Mouse (Mus musculus) CH12F3 (cell line): ENCODE results near the gene Eef1e1.
"Not testable (repeated sequence)": the region's sequence is repeated elsewhere in the genome, so short reads cannot be mapped to it uniquely, and the experiment has no call there.

Experiments used
- in situ Hi-C: fragments of 300-500 bp; cut with MboI; formaldehyde crosslinking; loops from 2 replicates; pipeline ENCODE4 v1.14.3; 2020; ENCODE audit warnings: low sequenced_read_pairs

Eef1e1 gene

GRCm38 (mm10) chr13:38658528-38659280 is at the start of gene Eef1e1:
Eef1e1 (minus strand) TSS chr13:38659058.
- in situ Hi-C loops: no loop called here

GRCm38 (mm10) chr13:38690845-38691244 is 32.0 kb upstream of the Eef1e1 start:
- in situ Hi-C loops: no loop called here

- in situ Hi-C loops: no loop called here
These were observed 31.2 kb upstream of the Eef1e1 start for GRCm38 (mm10) chr13:38690028-38690427.

- in situ Hi-C loops: no loop called here
These were observed 29.9 kb upstream of the Eef1e1 start for GRCm38 (mm10) chr13:38688761-38689160.

GRCm38 (mm10) chr13:38672336-38672735 is 13.5 kb upstream of the Eef1e1 start:
- in situ Hi-C loops: no loop called here

GRCm38 (mm10) chr13:38671451-38671850 is 12.6 kb upstream of the Eef1e1 start:
- in situ Hi-C loops: not testable (repeated sequence)

GRCm38 (mm10) chr13:38670051-38670450 is 11.2 kb upstream of the Eef1e1 start:
- in situ Hi-C loops: no loop called here

GRCm38 (mm10) chr13:38668514-38668913 is 9.7 kb upstream of the Eef1e1 start:
- in situ Hi-C loops: no loop called here

- in situ Hi-C loops: no loop called here
These were observed 5.9 kb upstream of the Eef1e1 start for GRCm38 (mm10) chr13:38664753-38665152.

- in situ Hi-C loops: no loop called here
These were observed 772 bp upstream of the Eef1e1 start for GRCm38 (mm10) chr13:38659524-38660136.

- in situ Hi-C loops: no loop called here
These were observed 993 bp downstream of the Eef1e1 start for GRCm38 (mm10) chr13:38657865-38658264.

GRCm38 (mm10) chr13:38650292-38650691 is 8.6 kb downstream of the Eef1e1 start:
- in situ Hi-C loops: no loop called here

- in situ Hi-C loops: no loop called here
These were observed 9.8 kb downstream of the Eef1e1 start for GRCm38 (mm10) chr13:38649069-38649468.

- in situ Hi-C loops: no loop called here
These were observed 17.4 kb downstream of the Eef1e1 start for GRCm38 (mm10) chr13:38641414-38641813.

GRCm38 (mm10) chr13:38640961-38641360 is 17.9 kb downstream of the Eef1e1 start:
- in situ Hi-C loops: no loop called here

GRCm38 (mm10) chr13:38638694-38639093 is 20.2 kb downstream of the Eef1e1 start:
- in situ Hi-C loops: no loop called here

GRCm38 (mm10) chr13:38634800-38635269 is 24.0 kb downstream of the Eef1e1 start, which contains the start of gene Bloc1s5:
Bloc1s5 (minus strand) TSS chr13:38635109.
- in situ Hi-C loops: no loop called here

- in situ Hi-C loops: no loop called here
These were observed 24.5 kb downstream of the Eef1e1 start for GRCm38 (mm10) chr13:38634256-38634799.

GRCm38 (mm10) chr13:38633287-38634000 is 25.4 kb downstream of the Eef1e1 start:
- in situ Hi-C loops: no loop called here

GRCm38 (mm10) chr13:38632556-38632955 is 26.3 kb downstream of the Eef1e1 start:
- in situ Hi-C loops: no loop called here

GRCm38 (mm10) chr13:38626229-38626525 is 32.7 kb downstream of the Eef1e1 start:
- in situ Hi-C loops: no loop called here
